Mouse (Mus musculus): ENCODE measurements at regions not wholly inside any gene's neighbourhood (a gene's known extent, or its start where the extent isn't known, plus 50 kb on each side); places are given as distances from the start of the nearest gene placed in this dataset.

DNA sequence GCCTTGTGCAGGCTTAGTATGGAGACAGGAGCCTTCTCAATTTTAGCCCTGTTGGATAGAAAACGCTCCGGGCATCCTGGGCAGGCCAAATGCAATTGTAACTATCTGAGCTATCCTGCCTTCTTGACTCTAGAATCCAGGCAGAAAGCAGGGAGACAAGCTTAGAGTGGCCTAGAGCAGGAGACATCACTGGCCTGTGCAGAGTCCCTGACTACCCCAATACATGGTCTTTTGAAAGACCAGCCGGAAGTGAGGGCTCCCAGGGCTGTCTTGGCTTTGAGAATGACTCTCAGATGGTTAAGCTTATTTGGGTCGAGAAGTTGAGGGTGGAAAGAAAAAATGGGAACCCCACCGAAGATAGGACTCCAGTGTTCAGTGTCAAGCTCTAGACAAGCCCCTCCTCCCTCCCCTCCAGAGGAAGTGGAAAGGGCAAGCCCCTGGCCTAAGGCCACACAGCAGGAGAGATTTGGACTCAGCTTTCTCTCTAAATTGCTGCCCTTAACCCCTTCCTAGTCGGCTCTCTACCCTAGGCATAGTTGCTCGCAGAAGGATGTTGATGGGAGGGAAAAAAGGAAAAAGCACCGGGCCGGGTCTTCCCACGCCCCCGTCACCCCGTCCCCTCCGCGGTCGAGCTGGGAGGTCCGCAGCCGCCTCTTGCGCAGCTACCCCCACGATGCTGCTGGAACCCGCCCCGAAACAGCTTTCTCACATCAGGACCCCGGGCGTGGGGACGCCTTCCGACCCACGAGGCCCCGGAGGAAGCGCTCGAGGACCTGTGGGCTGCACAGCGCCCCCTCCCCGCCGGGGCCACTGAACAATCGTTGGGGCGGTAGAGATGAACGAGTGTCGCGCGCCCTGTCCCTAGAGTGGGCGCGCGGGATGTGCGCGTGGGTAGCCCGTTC, 96.1 kb downstream of the 1700001O22Rik start:
- peak; percentile 28 for ATAC-seq (ENCODE audit: low FRiP score)
- WGBS = 5% methylated on average over 44 of the region's 44 CpGs
- H3K4me1 ChIP-seq = peaks cover 59% of the 10 kb centered on the region

GRCm38 (mm10) chr2:30706036-30706435, 97.4 kb downstream of the 1700001O22Rik start:
- Histone ChIP-seq H3K4me1 (peaks cover 46% of the 10 kb centered on the region), H3K36me3 (no peaks in the 10 kb centered on the region), H3K4me2 (no peak overlapping the region), H3K27me3 (replicated peaks) (no peaks in the 10 kb centered on the region), H3K9ac (replicated peaks) (no peak overlapping the region), H3K9me3 (replicated peaks) (no peaks in the 10 kb centered on the region), H3K4me3 (replicated peaks) (no peak overlapping the region), H3K27ac (replicated peaks) (no peak overlapping the region)
- no peak for ATAC-seq (ENCODE audit: low FRiP score)
- WGBS = 68% methylated on average over 5 of the region's 5 CpGs

More for the DNA sequence above, 96.1 kb downstream of the 1700001O22Rik start:
- Histone ChIP-seq H3K27me3 (replicated peaks) (no peaks in the 10 kb centered on the region), H3K27ac (replicated peaks) (peak overlapping the region; percentile 96), H3K9ac (replicated peaks) (peak overlapping the region; percentile 49), H3K4me2 (peak overlapping the region; percentile 72), H3K9me3 (replicated peaks) (no peaks in the 10 kb centered on the region), H3K36me3 (no peaks in the 10 kb centered on the region), H3K4me3 (replicated peaks) (peak overlapping the region; percentile 35)

- H3K4me1 ChIP-seq = peaks cover 42% of the 10 kb centered on the region
- no peak for ATAC-seq (ENCODE audit: low FRiP score)
- H3K36me3 ChIP-seq = no peaks in the 10 kb centered on the region
- H3K4me3 ChIP-seq (replicated peaks) = no peak overlapping the region
- 94% methylated on average over 1 of the region's 1 CpGs for WGBS
- no peak overlapping the region for H3K4me2 ChIP-seq
- no peaks in the 10 kb centered on the region for H3K9me3 ChIP-seq (replicated peaks)
- no peak overlapping the region for H3K9ac ChIP-seq (replicated peaks)
- H3K27me3 ChIP-seq (replicated peaks) = no peaks in the 10 kb centered on the region
- H3K27ac ChIP-seq (replicated peaks) = no peak overlapping the region
These were observed 100.2 kb downstream of the 1700001O22Rik start for GRCm38 (mm10) chr2:30703308-30703707.

DNA sequence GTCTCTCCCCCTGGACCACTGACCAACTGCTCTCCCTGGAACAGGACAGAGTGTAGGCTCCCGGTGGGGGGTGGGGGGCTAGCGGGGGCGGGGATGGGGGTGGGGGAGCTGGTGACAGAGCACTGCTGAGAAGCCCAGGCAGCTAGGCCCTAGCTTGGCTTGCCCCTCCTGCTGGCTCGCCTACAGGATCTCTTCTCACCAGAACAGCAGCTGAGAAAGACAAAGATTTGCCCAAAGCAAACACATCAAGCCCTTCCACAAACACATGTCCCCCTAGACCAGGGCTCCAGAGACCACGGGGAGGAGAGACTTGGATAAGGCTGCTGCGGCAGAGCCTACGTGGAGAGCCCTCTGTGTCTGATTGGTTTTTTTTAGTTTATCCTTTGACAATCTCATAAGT, 100.8 kb downstream of the 1700001O22Rik start:
- Histone ChIP-seq H3K4me1 (peaks cover 36% of the 10 kb centered on the region), H3K9ac (replicated peaks) (no peak overlapping the region)
- WGBS = 20% methylated on average over 7 of the region's 7 CpGs

GRCm38 (mm10) chr2:30700890-30701289, 102.6 kb downstream of the 1700001O22Rik start:
- H3K9ac ChIP-seq (replicated peaks) = no peak overlapping the region
- H3K27me3 ChIP-seq (replicated peaks) = no peaks in the 10 kb centered on the region
- 86% methylated on average over 2 of the region's 2 CpGs for WGBS
- no peak overlapping the region for H3K4me3 ChIP-seq (replicated peaks)
- H3K36me3 ChIP-seq = no peaks in the 10 kb centered on the region
- no peak overlapping the region for H3K4me2 ChIP-seq
- no peak overlapping the region for H3K27ac ChIP-seq (replicated peaks)
- no peaks in the 10 kb centered on the region for H3K9me3 ChIP-seq (replicated peaks)
- no peak for ATAC-seq (ENCODE audit: low FRiP score)
- H3K4me1 ChIP-seq = peaks cover 29% of the 10 kb centered on the region

More for the DNA sequence above, 100.8 kb downstream of the 1700001O22Rik start:
- Histone ChIP-seq H3K27ac (replicated peaks) (peak overlapping the region; percentile 24), H3K27me3 (replicated peaks) (no peaks in the 10 kb centered on the region), H3K9me3 (replicated peaks) (no peaks in the 10 kb centered on the region), H3K36me3 (no peaks in the 10 kb centered on the region), H3K4me2 (no peak overlapping the region), H3K4me3 (replicated peaks) (no peak overlapping the region)
- no peak for ATAC-seq (ENCODE audit: low FRiP score)

GRCm38 (mm10) chr2:30700471-30700870, 103.0 kb downstream of the 1700001O22Rik start:
- no peaks in the 10 kb centered on the region for H3K27me3 ChIP-seq (replicated peaks)
- no peak for ATAC-seq (ENCODE audit: low FRiP score)
- H3K9ac ChIP-seq (replicated peaks) = no peak overlapping the region
- peaks cover 30% of the 10 kb centered on the region for H3K4me1 ChIP-seq
- H3K4me3 ChIP-seq (replicated peaks) = no peak overlapping the region
- no peaks in the 10 kb centered on the region for H3K9me3 ChIP-seq (replicated peaks)
- H3K4me2 ChIP-seq = peak overlapping the region; percentile 40; the same call in 1 of the 2 replicates
- 96% methylated on average over 1 of the region's 1 CpGs for WGBS
- H3K27ac ChIP-seq (replicated peaks) = peak overlapping the region; percentile 80
- H3K36me3 ChIP-seq = no peaks in the 10 kb centered on the region

DNA sequence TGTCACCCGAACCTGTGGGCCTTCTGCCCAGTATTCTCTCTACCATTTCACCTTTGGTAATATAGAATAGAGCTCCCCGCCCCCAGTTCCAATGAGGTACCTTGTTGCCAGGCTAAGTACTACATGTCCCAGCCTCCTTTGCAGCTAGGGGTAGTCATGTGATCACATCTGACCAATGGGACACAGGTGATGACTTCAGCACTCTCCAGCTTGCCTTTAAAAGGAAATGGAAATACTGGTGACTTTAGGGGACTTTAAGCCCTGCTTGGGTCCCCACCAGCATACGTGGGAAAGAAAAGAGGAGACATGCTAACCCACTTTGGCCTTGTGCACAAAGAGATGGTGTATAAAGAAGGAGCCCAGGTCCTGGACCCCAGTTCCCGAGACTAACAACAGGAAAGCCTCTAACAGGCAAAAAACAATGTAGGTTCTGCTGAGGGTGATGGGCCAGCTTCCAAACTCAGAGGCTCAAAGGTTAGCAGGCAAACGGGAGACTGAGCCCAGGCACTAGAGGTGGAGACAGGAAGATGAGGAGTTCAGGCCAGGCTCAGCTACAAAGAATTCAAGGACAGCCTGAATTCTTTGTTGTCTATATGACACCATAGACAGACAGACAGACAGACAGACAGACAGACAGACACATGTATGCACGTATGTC, 103.5 kb downstream of the 1700001O22Rik start:
- peak; percentile 75 for ATAC-seq (ENCODE audit: low FRiP score)
- Histone ChIP-seq H3K36me3 (no peaks in the 10 kb centered on the region), H3K9me3 (replicated peaks) (no peaks in the 10 kb centered on the region), H3K27ac (replicated peaks) (peak overlapping the region; percentile 80), H3K4me1 (peaks cover 35% of the 10 kb centered on the region), H3K4me2 (peak overlapping the region; percentile 40), H3K9ac (replicated peaks) (no peak overlapping the region), H3K4me3 (replicated peaks) (no peak overlapping the region), H3K27me3 (replicated peaks) (no peaks in the 10 kb centered on the region)
- WGBS = 31% methylated on average over 6 of the region's 6 CpGs

- ATAC-seq (ENCODE audit: low FRiP score) = no peak; the same call in 1 of the 2 replicates
- 67% methylated on average over 6 of the region's 6 CpGs for WGBS
- Histone ChIP-seq H3K4me3 (replicated peaks) (no peak overlapping the region), H3K27me3 (replicated peaks) (no peaks in the 10 kb centered on the region), H3K4me2 (no peak overlapping the region), H3K9me3 (replicated peaks) (no peaks in the 10 kb centered on the region), H3K36me3 (no peaks in the 10 kb centered on the region), H3K9ac (replicated peaks) (no peak overlapping the region), H3K4me1 (peaks cover 42% of the 10 kb centered on the region), H3K27ac (replicated peaks) (peak overlapping the region; percentile 52)
These were observed 104.1 kb downstream of the Cstad start for GRCm38 (mm10) chr2:30698758-30699535.

- Histone ChIP-seq H3K4me1 (peaks cover 51% of the 10 kb centered on the region), H3K9ac (replicated peaks) (no peak overlapping the region; the same call in 1 of the 2 replicates), H3K36me3 (no peaks in the 10 kb centered on the region), H3K9me3 (replicated peaks) (no peaks in the 10 kb centered on the region), H3K4me3 (replicated peaks) (no peak overlapping the region), H3K27me3 (replicated peaks) (no peaks in the 10 kb centered on the region), H3K27ac (replicated peaks) (0 out of 2 replicates have a peak overlapping the region, but pooled peaks have one; percentile 18), H3K4me2 (no peak overlapping the region)
- ATAC-seq (ENCODE audit: low FRiP score) = no peak
- 90% methylated on average over 2 of the region's 2 CpGs for WGBS
These were observed 103.0 kb downstream of the Cstad start for GRCm38 (mm10) chr2:30697851-30698250.

DNA sequence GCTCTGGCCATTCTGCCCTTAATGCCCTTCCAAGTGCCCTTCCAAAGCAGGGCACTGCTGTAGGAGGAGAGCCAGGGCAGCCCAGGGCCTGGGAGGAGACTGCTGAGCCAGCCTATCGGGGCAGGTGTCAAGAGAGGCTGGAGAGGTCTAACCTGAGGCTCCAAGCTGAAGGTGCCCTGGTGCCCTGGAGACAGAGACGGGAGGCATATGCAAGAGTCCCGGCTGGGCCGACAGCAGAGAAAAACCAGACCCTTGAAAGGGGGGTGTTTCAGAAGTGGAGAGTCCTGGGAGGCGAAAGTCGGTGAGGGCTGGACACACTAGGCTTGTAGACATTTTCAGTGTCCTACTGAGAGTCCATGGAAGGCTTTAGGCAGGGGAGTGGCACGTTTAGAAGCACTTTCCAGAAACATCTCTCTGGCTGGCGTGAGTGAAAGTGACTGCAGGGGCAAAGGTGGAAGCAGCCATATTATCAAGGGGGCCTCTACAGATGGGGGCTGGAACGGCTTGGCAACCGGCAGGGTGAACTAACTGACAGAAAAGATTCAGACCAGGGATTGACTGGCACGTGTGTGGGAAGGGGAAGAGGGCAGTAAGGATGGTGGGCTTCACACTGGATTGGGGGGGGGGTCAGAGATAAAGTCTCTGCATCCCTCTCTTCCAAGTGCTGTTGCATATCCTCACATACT, 101.1 kb downstream of the Cstad start:
- no peaks in the 10 kb centered on the region for H3K9me3 ChIP-seq (replicated peaks)
- H3K36me3 ChIP-seq = no peaks in the 10 kb centered on the region
- no peak overlapping the region for H3K9ac ChIP-seq (replicated peaks)
- no peak for ATAC-seq (ENCODE audit: low FRiP score)
- peaks cover 61% of the 10 kb centered on the region for H3K4me1 ChIP-seq
- no peak overlapping the region for H3K4me3 ChIP-seq (replicated peaks)
- H3K27ac ChIP-seq (replicated peaks) = peak overlapping the region; percentile 75
- H3K27me3 ChIP-seq (replicated peaks) = no peaks in the 10 kb centered on the region
- no peak overlapping the region for H3K4me2 ChIP-seq
- whole genome bisulfite sequencing = 65% methylated on average over 11 of the region's 11 CpGs

- Histone ChIP-seq H3K4me3 (replicated peaks) (no peak overlapping the region), H3K9me3 (replicated peaks) (no peaks in the 10 kb centered on the region), H3K4me2 (no peak overlapping the region), H3K9ac (replicated peaks) (no peak overlapping the region), H3K36me3 (no peaks in the 10 kb centered on the region), H3K27ac (replicated peaks) (peak overlapping the region; percentile 75), H3K4me1 (peaks cover 63% of the 10 kb centered on the region), H3K27me3 (replicated peaks) (no peaks in the 10 kb centered on the region)
- 75% methylated on average over 1 of the region's 1 CpGs for WGBS
- ATAC-seq (ENCODE audit: low FRiP score) = no peak
These were observed 100.2 kb downstream of the Cstad start for GRCm38 (mm10) chr2:30695041-30695440.
